Mouse (Mus musculus) neural tube, embryonic 11.5 days (tissue): ENCODE measurements at regions not wholly inside any gene's neighbourhood (a gene's known extent, or its start where the extent isn't known, plus 50 kb on each side); places are given as distances from the start of the nearest gene placed in this dataset.
A peak's percentile ranks its signal among the peaks of the same experiment; 100 is the strongest.

Experiments
- ATAC-seq: fragments of 200-750 bp; cut with Nextera tagmentation; 2 replicates; pipeline ENCODE4 v1.8.0; 2017; ENCODE audit warnings: moderate number of reproducible peaks, mild to moderate bottlenecking, moderate TSS enrichment, moderate library complexity; ENCODE audit not compliant: insufficient read depth, low FRiP score, low TSS enrichment
- DNase-seq: peaks from one replicate; pipeline ENCODE4 v3.0.0-alpha.2; 2015; ENCODE audit warnings: low spot score
- H3K27ac ChIP-seq: fragments of 300-500 bp; sonication (generic); 2 replicates; pipeline ENCODE4 v1.5.1; 2014; ENCODE audit warnings: low read depth, mild to moderate bottlenecking, low read length
- H3K27me3 ChIP-seq: fragments of 300-500 bp; sonication (generic); 2 replicates; pipeline ENCODE4 v1.6.1; 2014; ENCODE audit warnings: mild to moderate bottlenecking, low read length, mixed read lengths; ENCODE audit not compliant: control insufficient read depth, insufficient read depth
- H3K36me3 ChIP-seq: fragments of 300-500 bp; sonication (generic); 2 replicates; pipeline ENCODE4 v1.6.1; 2014; ENCODE audit warnings: mild to moderate bottlenecking, low read length, moderate library complexity, mixed read lengths; ENCODE audit not compliant: control insufficient read depth, insufficient read depth
- H3K4me1 ChIP-seq: fragments of 300-500 bp; sonication (generic); 2 replicates; pipeline ENCODE4 v1.6.1; 2014; ENCODE audit warnings: low read length, mixed read lengths; ENCODE audit not compliant: control insufficient read depth, insufficient read depth
- H3K4me2 ChIP-seq: fragments of 300-500 bp; sonication (generic); 2 replicates; pipeline ENCODE4 v1.6.1; 2014; ENCODE audit warnings: low read depth, mild to moderate bottlenecking, moderate library complexity
- H3K4me3 ChIP-seq: fragments of 300-500 bp; sonication (generic); 2 replicates; pipeline ENCODE4 v1.5.1; 2014; ENCODE audit warnings: low read depth, low read length
- H3K9ac ChIP-seq: fragments of 300-500 bp; sonication (generic); 2 replicates; pipeline ENCODE4 v1.6.1; 2014; ENCODE audit warnings: mild to moderate bottlenecking, low read length
- H3K9me3 ChIP-seq: fragments of 300-500 bp; sonication (generic); 2 replicates; pipeline ENCODE4 v1.6.1; 2016; ENCODE audit warnings: low read length; ENCODE audit not compliant: control insufficient read depth
- WGBS: fragments of 180-500 bp; shearing (Covaris S2); extraction: QIAGEN DNeasy Blood & Tissue Kit; methylation state at CpG from one replicate; pipeline ENCODE4 v1.1.7; 2014; 5-methylcytosine and 5-hydroxymethylcytosine counted together

DNA sequence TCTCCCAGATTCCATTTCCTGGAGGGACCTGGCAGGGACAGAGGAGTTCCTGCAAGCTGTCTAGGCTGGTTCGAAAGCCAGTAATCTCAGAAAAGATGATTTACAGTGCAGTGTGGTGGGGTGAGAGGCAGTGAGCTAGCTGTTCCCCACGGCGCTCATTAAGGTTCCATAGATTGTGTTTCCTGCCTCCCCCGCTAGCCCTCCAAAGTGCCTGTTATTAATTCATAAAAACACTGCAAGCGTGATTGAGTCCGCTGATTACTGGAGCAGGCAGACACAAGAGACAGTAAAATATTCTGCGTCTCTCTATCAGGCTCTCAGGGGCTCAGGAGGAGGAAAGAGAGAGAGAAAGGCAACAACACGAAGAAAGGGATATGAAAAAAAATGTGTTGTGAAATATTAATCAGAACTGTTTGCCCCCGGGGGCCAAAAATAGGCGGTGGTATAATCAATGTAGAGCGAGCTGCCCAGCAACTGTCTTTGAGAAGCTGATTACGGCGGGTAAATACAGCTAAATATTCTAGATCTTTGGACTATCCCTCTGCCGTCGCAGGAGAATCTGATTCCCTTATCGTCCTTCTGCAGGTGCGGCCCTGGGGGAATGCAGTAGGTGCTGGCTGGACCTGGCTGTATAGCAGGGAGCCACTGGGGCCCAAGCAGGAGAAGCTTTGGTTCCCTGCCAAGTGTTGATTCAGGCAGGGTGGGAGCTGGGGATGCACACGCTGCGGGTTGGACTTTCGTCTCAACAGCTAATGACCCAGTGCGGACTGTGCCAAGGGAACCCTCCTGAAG, 211.3 kb downstream of the Tle3 start:
- 81% methylated on average over 21 of the region's 21 CpGs for WGBS
- H3K27ac ChIP-seq = no peak overlapping the region; the same call in 1 of the 2 replicates
- ATAC-seq = no peak

DNA sequence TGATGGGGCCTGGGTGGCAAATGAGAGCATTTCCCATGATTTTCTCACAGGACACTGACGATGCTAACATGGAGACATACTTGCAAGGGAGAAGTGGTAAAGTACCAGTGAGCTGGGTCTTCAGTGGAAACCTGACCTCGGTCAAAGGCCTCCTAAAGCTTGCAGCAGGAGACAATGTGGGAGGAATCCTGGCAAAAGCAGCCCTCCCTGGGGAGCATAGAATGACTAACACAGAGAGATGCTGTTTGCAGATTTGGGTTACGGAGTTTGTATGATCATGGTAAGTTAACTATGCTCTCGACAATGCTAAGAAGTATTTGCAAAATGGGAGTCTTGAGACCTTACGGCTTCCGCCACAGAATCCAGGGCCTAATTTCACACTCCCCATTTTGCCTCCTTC, 208.9 kb downstream of the Tle3 start:
- H3K4me3 ChIP-seq = no peak overlapping the region
- DNase-seq (no peak), ATAC-seq (no peak)
- H3K27ac ChIP-seq = no peak overlapping the region
- H3K36me3 ChIP-seq = no peaks in the 10 kb centered on the region
- no peaks in the 10 kb centered on the region for H3K9me3 ChIP-seq
- no peaks in the 10 kb centered on the region for H3K4me1 ChIP-seq
- WGBS = 88% methylated on average over 6 of the region's 6 CpGs
- H3K27me3 ChIP-seq = no peaks in the 10 kb centered on the region
- H3K4me2 ChIP-seq = no peak overlapping the region
- no peak overlapping the region for H3K9ac ChIP-seq

More for the DNA sequence above, 211.3 kb downstream of the Tle3 start:
- Histone ChIP-seq H3K36me3 (no peaks in the 10 kb centered on the region), H3K4me2 (no peak overlapping the region), H3K27me3 (no peaks in the 10 kb centered on the region), H3K4me1 (no peaks in the 10 kb centered on the region), H3K9ac (no peak overlapping the region), H3K9me3 (no peaks in the 10 kb centered on the region), H3K4me3 (no peak overlapping the region)
- no peak for DNase-seq

DNA sequence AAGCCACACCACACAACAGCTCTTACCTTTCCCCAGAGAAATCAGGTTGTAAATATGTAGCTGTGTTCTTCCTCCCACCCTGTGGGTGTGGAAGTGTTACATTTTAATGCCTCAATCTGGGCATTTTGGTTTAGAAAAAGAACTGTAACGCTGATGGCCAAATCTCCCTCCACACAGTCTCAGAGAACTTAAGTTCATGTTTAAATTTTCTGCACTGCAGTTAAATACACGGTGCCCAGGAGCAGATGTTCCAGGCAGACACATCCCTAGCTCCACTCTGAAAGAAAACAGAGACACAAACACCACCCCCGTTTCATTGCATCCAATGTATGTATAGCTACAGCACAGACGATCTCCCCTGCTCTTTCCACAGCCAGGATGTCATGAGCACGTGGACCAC, 206.1 kb downstream of the Tle3 start:
- H3K9ac ChIP-seq = no peak overlapping the region
- DNase-seq = no peak
- WGBS = 75% methylated on average over 5 of the region's 5 CpGs
- no peaks in the 10 kb centered on the region for H3K27me3 ChIP-seq
- H3K4me2 ChIP-seq = no peak overlapping the region
- H3K4me1 ChIP-seq = peaks cover 5% of the 10 kb centered on the region
- ATAC-seq = no peak
- H3K9me3 ChIP-seq = no peaks in the 10 kb centered on the region
- no peak overlapping the region for H3K27ac ChIP-seq
- H3K36me3 ChIP-seq = no peaks in the 10 kb centered on the region
- H3K4me3 ChIP-seq = no peak overlapping the region

DNA sequence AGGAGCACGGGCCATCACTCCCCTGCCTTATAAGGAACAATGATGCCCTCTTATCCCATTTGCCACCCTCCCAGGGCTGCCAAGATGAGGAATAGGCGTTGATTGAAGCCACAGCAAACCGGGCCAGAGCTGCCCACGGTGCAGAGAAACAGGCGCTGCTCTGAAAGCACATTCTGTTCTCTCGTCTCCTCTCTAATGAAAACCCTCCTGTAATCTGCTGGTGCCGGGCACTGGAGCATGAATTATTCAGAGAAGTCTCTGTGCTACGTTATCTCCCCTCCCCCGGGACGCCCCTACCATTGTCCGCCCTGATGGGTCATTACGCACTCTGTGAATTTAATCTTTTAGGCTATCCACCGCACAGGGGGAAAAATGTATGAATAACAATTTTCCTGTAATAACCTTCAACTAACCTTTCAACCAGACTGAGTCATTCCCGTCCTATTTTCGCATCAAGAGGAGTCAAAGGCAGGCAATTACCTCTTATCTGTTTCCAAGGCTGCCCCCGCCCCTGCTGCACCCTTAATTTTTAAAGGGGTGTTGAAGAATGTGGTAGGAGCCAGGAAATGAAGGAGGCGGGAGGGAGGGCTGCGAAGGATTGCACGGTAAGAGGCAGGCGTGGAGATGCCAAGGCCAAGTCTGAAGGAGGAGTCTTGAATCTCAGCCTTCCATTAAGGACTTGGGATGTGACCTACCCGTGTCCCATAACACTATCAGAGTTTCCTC, 201.6 kb downstream of the Tle3 start:
- H3K27me3 ChIP-seq = no peaks in the 10 kb centered on the region
- no peak overlapping the region; the same call in 1 of the 2 replicates for H3K9ac ChIP-seq
- H3K9me3 ChIP-seq = no peaks in the 10 kb centered on the region
- H3K27ac ChIP-seq = peak overlapping the region; percentile 79
- H3K36me3 ChIP-seq = no peaks in the 10 kb centered on the region
- DNase-seq (peak; percentile 81), ATAC-seq (peak; percentile 41)
- 43% methylated on average over 21 of the region's 21 CpGs for WGBS
- H3K4me3 ChIP-seq = no peak overlapping the region
- peaks cover 9% of the 10 kb centered on the region for H3K4me1 ChIP-seq
- H3K4me2 ChIP-seq = no peak overlapping the region

DNA sequence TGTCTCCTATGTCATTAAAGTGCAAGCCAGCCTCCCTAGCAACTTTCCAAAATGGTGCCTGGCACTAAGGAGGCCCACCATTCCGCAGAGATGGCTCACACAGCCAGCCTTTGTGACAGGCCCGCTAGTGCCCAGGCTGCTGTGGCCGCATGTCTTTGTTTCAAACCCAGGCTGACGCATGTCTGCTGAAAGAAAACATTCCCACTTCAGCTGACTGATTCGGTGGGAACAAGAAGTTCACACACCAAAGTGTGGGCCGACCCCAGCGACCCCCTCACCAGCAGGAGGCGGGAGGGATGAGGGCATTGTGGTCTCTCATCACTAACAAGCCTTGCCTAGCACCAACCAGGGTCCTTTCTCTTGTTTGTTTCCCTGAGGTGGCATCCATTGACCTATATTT, 190.9 kb downstream of the Tle3 start:
- H3K9ac ChIP-seq = no peak overlapping the region
- peak; percentile 53; the same call in 1 of the 2 replicates for ATAC-seq
- no peak overlapping the region for H3K4me3 ChIP-seq
- no peaks in the 10 kb centered on the region for H3K36me3 ChIP-seq
- H3K27me3 ChIP-seq = no peaks in the 10 kb centered on the region
- DNase-seq = no peak
- 0 out of 2 replicates have a peak, but pooled peaks cover 3% of the 10 kb centered on the region for H3K4me1 ChIP-seq
- WGBS = 37% methylated on average over 8 of the region's 8 CpGs
- no peak overlapping the region for H3K27ac ChIP-seq
- no peaks in the 10 kb centered on the region for H3K9me3 ChIP-seq
- H3K4me2 ChIP-seq = no peak overlapping the region

DNA sequence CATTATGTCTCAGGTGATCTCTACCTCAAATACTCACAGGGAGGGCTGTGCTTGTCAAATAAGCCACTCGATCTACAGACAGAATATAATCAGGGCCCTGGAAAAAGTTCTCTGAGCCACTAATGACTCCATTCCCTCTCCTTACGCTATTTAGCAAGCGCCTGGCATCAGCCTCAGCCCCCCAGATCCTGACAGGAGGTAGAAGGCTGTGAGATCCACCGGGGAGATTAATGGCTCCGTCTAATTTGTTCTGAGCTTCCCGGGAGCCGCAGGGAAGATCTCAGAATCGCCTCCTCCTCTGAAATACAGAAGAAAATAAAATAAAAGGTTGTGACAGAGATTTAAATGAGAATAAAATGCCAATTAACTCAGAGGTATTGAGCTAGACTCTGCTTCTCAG, 189.4 kb downstream of the Tle3 start:
- H3K27me3 ChIP-seq = no peaks in the 10 kb centered on the region
- no peak overlapping the region for H3K27ac ChIP-seq
- H3K9me3 ChIP-seq = no peaks in the 10 kb centered on the region
- H3K4me2 ChIP-seq = no peak overlapping the region
- no peak overlapping the region for H3K9ac ChIP-seq
- ATAC-seq = no peak
- H3K36me3 ChIP-seq = no peaks in the 10 kb centered on the region
- H3K4me1 ChIP-seq = 0 out of 2 replicates have a peak, but pooled peaks cover 3% of the 10 kb centered on the region
- DNase-seq = no peak
- H3K4me3 ChIP-seq = no peak overlapping the region
- WGBS = 39% methylated on average over 8 of the region's 8 CpGs

DNA sequence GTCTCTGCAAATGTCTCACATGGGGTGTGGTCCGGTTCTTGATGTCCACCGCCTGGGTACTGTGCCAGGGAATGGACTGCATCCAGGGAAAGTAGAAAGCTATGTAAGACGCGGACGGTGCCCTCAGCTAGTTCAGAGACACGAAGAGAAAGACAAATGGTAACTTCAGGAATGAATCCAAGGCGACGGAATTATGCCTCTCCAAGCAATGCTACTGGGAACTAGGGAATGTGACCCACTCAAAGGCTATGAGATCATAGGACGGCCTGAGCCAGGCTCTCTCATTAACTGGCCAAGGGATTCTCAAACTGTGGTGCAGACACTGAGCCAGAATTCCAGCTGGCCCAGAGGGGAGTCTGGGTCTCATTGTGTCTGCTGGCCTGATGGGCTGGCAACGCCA, 186.5 kb downstream of the Tle3 start:
- no peak overlapping the region for H3K4me2 ChIP-seq
- no peaks in the 10 kb centered on the region for H3K27me3 ChIP-seq
- WGBS = 77% methylated on average over 10 of the region's 10 CpGs
- no peak overlapping the region for H3K9ac ChIP-seq
- no peaks in the 10 kb centered on the region for H3K9me3 ChIP-seq
- no peaks in the 10 kb centered on the region for H3K36me3 ChIP-seq
- 0 out of 2 replicates have a peak, but pooled peaks cover 3% of the 10 kb centered on the region for H3K4me1 ChIP-seq
- DNase-seq (no peak), ATAC-seq (no peak)
- H3K27ac ChIP-seq = no peak overlapping the region
- H3K4me3 ChIP-seq = no peak overlapping the region

DNA sequence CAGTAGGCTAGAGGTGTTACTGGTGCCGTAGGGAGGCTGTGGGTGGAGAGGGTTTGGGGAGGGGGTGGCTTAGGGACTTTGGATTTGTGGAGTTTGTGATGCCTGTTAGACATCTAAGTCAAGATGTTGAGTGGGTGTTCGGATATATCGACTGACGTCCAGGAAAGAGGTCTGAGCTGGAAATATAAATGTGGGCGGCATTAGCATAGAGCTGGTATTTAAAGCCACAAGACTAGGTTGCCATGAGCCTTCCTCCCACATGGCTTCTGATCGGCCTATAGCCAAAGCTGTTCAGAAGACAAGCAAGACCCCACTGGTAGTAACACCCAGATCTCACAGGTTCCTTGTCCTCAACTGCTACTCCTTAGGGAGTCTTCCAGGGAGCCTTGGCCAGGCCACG, 184.9 kb downstream of the Tle3 start:
- Histone ChIP-seq H3K27me3 (no peaks in the 10 kb centered on the region), H3K9ac (no peak overlapping the region), H3K27ac (no peak overlapping the region), H3K4me3 (no peak overlapping the region), H3K4me2 (no peak overlapping the region), H3K36me3 (no peaks in the 10 kb centered on the region), H3K4me1 (no peaks in the 10 kb centered on the region), H3K9me3 (no peaks in the 10 kb centered on the region)
- WGBS = 87% methylated on average over 7 of the region's 7 CpGs
- ATAC-seq = no peak
- DNase-seq = no peak

DNA sequence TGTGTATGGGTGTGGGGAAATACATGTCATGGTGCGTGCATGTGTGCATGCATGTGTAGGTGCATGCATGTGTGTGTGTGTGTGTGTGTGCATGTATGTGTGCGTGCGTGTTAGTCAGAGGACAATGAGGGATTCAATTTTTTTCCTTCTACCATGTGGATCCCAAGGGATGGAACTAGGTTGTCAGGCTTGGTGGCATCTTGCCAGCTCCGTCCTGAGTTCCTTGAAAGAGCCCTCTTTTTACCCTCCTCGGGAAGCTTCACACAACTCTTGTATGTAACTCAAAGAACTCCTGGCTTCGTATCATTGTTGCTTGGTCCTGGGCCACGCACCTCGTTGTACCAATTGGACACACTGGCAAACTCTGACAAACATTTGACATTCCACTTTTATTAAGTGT, 183.0 kb downstream of the Tle3 start:
- Histone ChIP-seq H3K4me1 (no peaks in the 10 kb centered on the region; the same call in 1 of the 2 replicates), H3K9ac (no peak overlapping the region), H3K36me3 (no peaks in the 10 kb centered on the region), H3K4me3 (no peak overlapping the region), H3K4me2 (no peak overlapping the region), H3K27me3 (no peaks in the 10 kb centered on the region), H3K9me3 (no peaks in the 10 kb centered on the region), H3K27ac (no peak overlapping the region)
- WGBS = 93% methylated on average over 8 of the region's 8 CpGs
- ATAC-seq = no peak
- DNase-seq = no peak
